Mouse (Mus musculus) lung, postnatal 0 days (tissue): ENCODE measurements at regions not wholly inside any gene's neighbourhood (a gene's known extent, or its start where the extent isn't known, plus 50 kb on each side); places are given as distances from the start of the nearest gene placed in this dataset.
A peak's percentile ranks its signal among the peaks of the same experiment; 100 is the strongest.

Experiments used
- ATAC-seq: fragments of 200-750 bp; cut with Nextera tagmentation; 2 replicates; pipeline ENCODE4 v1.8.0; 2017; ENCODE audit warnings: moderate library complexity
- DNase-seq: peaks from one replicate; pipeline ENCODE4 v3.0.0-alpha.2; 2016; ENCODE audit warnings: low spot score
- H3K27ac ChIP-seq: fragments of 300-500 bp; sonication (generic); 2 replicates; pipeline ENCODE4 v1.5.1; 2014; ENCODE audit warnings: antibody characterized with exemption, mild to moderate bottlenecking, low read length, mixed read lengths
- H3K27me3 ChIP-seq: fragments of 300-500 bp; sonication (generic); replicated peaks from 2 replicates; pipeline ENCODE4 v1.6.1; 2014; ENCODE audit warnings: low read length, mixed read lengths; ENCODE audit not compliant: insufficient read depth
- H3K36me3 ChIP-seq: fragments of 300-500 bp; sonication (generic); 2 replicates; pipeline ENCODE4 v1.6.1; 2014; ENCODE audit warnings: low read length, mixed read lengths; ENCODE audit not compliant: insufficient read depth
- H3K4me1 ChIP-seq: fragments of 300-500 bp; sonication (generic); 2 replicates; pipeline ENCODE4 v1.6.1; 2014; ENCODE audit warnings: antibody characterized with exemption, low read depth, low read length, mixed read lengths; ENCODE audit not compliant: insufficient read depth
- H3K4me2 ChIP-seq: fragments of 300-500 bp; sonication (generic); replicated peaks from 2 replicates; pipeline ENCODE4 v1.6.1; 2014; ENCODE audit warnings: low read depth, mild to moderate bottlenecking, low read length, moderate library complexity, mixed read lengths
- H3K4me3 ChIP-seq: fragments of 300-500 bp; sonication (generic); 2 replicates; pipeline ENCODE4 v1.5.1; 2014; ENCODE audit warnings: low read depth, low read length
- H3K9ac ChIP-seq: fragments of 300-500 bp; sonication (generic); replicated peaks from 2 replicates; pipeline ENCODE4 v1.6.1; 2014; ENCODE audit warnings: low read depth, mild to moderate bottlenecking
- H3K9me3 ChIP-seq: fragments of 300-500 bp; sonication (generic); 2 replicates; pipeline ENCODE4 v1.6.1; 2016; ENCODE audit warnings: low read length, mixed read lengths
- CTCF ChIP-seq: IDR thresholded peaks from 2 replicates; pipeline ENCODE4 v1.5.1; 2016; ENCODE audit warnings: antibody characterized with exemption, mild to moderate bottlenecking
- EP300 ChIP-seq: IDR thresholded peaks from 2 replicates; pipeline ENCODE4 v1.6.1; 2016; ENCODE audit warnings: antibody characterized with exemption, mild to moderate bottlenecking, control low read depth
- WGBS: fragments of 180-500 bp; shearing (Covaris S2); extraction: QIAGEN DNeasy Blood & Tissue Kit; methylation state at CpG from one replicate; pipeline ENCODE4 v1.1.7; 2014; 5-methylcytosine and 5-hydroxymethylcytosine counted together

DNA sequence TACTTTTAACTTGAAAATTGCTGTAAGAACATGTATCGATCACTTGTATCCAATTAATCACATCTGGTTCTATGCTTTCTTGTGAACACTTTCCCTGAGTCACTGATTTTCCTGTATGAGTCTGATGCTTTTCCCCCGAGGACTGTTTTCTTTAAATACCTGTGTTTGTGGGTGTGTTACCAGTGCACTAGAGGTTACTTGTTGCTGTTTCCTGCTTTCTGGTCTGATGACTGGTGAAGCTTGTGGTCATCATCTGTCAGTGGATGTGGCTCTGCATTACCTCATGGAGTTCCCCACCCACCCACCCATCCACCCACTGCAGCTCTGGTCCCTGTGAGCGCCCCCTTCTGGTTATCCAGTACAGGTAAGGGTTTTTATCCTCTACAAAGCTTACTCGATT lies 88.3 kb upstream of the Spdye4c start:
- Histone ChIP-seq H3K27me3 (no peaks in the 10 kb centered on the region), H3K36me3 (no peaks in the 10 kb centered on the region), H3K4me2 (no peak overlapping the region), H3K4me3 (no peak overlapping the region), H3K9ac (no peak overlapping the region), H3K27ac (no peak overlapping the region), H3K4me1 (no peaks in the 10 kb centered on the region), H3K9me3 (no peaks in the 10 kb centered on the region)
- WGBS = 62% methylated on average over 4 of the region's 4 CpGs
- TF ChIP-seq EP300 (no peak), CTCF (no peak)
- no peak for ATAC-seq
- no peak for DNase-seq

DNA sequence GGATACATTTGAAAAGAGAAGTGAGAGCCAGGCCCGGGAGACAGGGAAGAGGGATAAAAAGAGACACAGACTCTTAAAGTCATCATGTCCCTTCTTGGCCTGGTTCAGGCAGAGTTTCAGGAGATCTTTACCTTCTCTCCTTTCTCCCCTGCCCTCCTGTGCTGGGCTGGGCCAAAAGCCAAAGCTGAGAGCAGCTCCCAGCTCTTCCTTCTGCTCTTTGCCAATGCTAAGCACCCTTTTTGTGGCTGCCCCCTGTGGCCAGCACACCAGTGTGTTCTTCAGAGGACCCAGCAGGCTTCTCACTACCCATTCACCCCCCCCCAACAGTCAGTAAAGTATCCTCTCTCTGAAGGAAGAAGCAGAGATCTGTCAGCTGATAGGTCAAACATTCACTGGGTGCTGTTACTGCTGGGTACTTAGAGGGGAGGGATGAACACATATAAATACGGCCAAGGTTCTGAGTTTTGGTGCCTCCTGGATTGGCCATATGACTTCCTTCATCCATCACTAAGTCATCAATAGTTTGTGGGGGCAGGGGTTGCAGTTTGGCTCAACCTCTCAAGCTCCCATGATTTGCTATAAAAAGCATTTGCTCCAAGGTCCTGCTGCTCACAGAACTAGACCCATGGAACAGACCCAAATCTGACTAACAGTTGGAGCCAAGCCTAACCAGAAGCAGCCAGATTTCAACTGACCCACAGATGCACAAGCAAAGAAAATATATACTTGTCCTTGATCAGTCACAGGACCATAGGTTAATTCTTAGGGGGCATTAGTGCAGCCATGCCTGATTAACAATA lies 87.7 kb upstream of the Spdye4c start:
- H3K9me3 ChIP-seq = no peaks in the 10 kb centered on the region
- H3K36me3 ChIP-seq = no peaks in the 10 kb centered on the region
- H3K4me2 ChIP-seq = no peak overlapping the region
- no peak overlapping the region for H3K27ac ChIP-seq
- no peak overlapping the region for H3K9ac ChIP-seq
- TF ChIP-seq EP300 (peak; percentile 39; the same call in 1 of the 2 replicates), CTCF (peak; percentile 24)
- 47% methylated on average over 2 of the region's 2 CpGs for WGBS
- no peaks in the 10 kb centered on the region for H3K27me3 ChIP-seq
- ATAC-seq = peak; percentile 49
- no peak overlapping the region for H3K4me3 ChIP-seq
- no peaks in the 10 kb centered on the region for H3K4me1 ChIP-seq
- DNase-seq = peak; percentile 52

DNA sequence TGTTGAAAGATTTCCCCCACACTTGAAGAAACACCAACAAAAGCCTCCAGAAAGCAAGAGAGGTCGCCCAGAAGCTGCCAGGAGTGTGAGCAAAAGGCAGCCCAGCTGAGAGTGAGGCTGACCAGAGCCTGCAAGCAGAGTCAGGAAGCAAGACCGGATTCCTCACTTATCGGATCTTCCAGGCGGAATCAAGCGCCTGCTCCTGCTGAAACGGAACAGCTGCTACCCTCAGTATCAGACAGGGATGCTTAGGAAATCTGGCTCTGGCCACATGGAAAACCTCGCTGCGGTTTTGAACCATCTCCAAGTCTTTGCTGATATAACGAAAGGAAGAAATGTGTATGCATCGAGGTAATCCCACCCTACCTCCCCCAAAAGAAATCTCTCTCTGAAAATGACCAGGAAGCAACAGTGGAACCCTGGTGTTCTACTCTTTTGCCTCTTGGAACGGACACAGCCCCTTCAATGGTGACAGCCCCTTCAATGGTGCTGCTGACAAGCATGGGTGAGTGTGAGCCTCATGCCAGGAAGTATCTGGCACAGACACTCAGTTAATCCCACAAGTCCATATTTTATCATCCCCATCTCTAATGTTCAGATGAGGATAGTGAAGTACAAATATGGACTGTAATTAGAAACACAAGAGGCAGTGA lies 83.3 kb upstream of the Spdye4c start:
- no peak overlapping the region for H3K4me3 ChIP-seq
- no peak overlapping the region for H3K4me2 ChIP-seq
- no peaks in the 10 kb centered on the region for H3K4me1 ChIP-seq
- WGBS = 18% methylated on average over 11 of the region's 11 CpGs
- peak; percentile 89 for ATAC-seq
- no peaks in the 10 kb centered on the region for H3K27me3 ChIP-seq
- H3K36me3 ChIP-seq = no peaks in the 10 kb centered on the region
- H3K9ac ChIP-seq = no peak overlapping the region
- no peaks in the 10 kb centered on the region for H3K9me3 ChIP-seq
- DNase-seq = peak; percentile 93
- 0 out of 2 replicates have a peak overlapping the region, but pooled peaks have one; percentile 9 for H3K27ac ChIP-seq
- no peak for TF ChIP-seq CTCF
- TF ChIP-seq EP300 = no peak

GRCm38 (mm10) chr2:128508244-128508605 lies 82.8 kb upstream of the Spdye4c start:
- Histone ChIP-seq H3K9me3 (no peaks in the 10 kb centered on the region), H3K4me1 (no peaks in the 10 kb centered on the region), H3K36me3 (no peaks in the 10 kb centered on the region), H3K27ac (no peak overlapping the region), H3K27me3 (no peaks in the 10 kb centered on the region), H3K4me2 (no peak overlapping the region), H3K9ac (no peak overlapping the region), H3K4me3 (no peak overlapping the region)
- WGBS = 56% methylated on average over 2 of the region's 2 CpGs
- TF ChIP-seq CTCF (no peak), EP300 (no peak)
- ATAC-seq = 0 out of 2 replicates have a peak, but pooled peaks have one; percentile 1
- DNase-seq = no peak

DNA sequence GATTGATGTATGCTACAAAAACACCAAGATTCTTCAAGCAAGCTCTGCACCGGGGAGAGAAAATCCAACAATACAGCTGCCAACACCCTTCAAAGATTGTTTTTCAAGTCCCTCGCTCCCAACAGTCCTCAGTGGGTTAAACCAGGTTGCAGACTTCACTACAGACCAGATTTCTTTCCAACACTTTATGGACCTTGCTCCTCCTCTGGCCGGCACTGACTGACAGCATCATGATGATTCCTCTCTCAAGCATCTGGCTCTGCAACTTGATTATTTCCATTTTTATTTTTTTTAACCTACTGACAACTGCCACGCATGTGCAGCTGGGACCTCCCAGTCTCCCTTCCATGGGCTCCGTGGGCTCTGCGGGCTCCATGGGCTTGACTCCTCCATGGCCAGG lies 79.7 kb upstream of the Spdye4c start:
- DNase-seq (no peak), ATAC-seq (no peak)
- no peak overlapping the region for H3K4me2 ChIP-seq
- no peak overlapping the region for H3K4me3 ChIP-seq
- no peaks in the 10 kb centered on the region for H3K4me1 ChIP-seq
- no peak overlapping the region for H3K9ac ChIP-seq
- H3K36me3 ChIP-seq = no peaks in the 10 kb centered on the region
- TF ChIP-seq CTCF = no peak
- no peak for TF ChIP-seq EP300
- 66% methylated on average over 6 of the region's 6 CpGs for WGBS
- H3K27me3 ChIP-seq = no peaks in the 10 kb centered on the region
- no peak overlapping the region for H3K27ac ChIP-seq
- no peaks in the 10 kb centered on the region for H3K9me3 ChIP-seq

DNA sequence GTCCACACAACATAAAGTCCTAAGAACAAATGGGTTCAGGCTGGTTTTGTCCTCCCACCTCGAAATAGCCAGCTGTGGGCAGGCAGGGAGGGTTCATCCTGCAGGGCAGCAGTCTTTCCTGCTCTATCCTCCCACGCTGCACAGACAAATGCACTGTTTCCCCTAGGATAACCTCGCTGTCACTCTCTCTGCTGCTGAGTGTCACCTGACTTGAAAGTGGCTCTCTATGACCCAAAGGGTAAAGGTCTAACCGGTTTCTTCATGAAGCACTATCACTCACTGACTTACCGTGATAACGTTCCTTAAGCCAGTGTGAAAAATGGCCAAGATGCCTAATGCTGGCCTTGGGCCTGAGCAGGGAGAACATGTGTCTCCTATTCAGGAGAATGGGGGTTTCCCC lies 78.2 kb upstream of the Spdye4c start:
- Histone ChIP-seq H3K4me2 (no peak overlapping the region), H3K4me3 (no peak overlapping the region), H3K27ac (no peak overlapping the region), H3K9ac (no peak overlapping the region), H3K4me1 (no peaks in the 10 kb centered on the region), H3K27me3 (no peaks in the 10 kb centered on the region), H3K9me3 (no peaks in the 10 kb centered on the region), H3K36me3 (no peaks in the 10 kb centered on the region)
- ATAC-seq (no peak), DNase-seq (no peak)
- WGBS = 52% methylated on average over 6 of the region's 6 CpGs
- TF ChIP-seq CTCF = no peak
- no peak for TF ChIP-seq EP300
